Comparison of ENCODE assay signal across 18 mouse cellular contexts in the genomic region with DNA sequence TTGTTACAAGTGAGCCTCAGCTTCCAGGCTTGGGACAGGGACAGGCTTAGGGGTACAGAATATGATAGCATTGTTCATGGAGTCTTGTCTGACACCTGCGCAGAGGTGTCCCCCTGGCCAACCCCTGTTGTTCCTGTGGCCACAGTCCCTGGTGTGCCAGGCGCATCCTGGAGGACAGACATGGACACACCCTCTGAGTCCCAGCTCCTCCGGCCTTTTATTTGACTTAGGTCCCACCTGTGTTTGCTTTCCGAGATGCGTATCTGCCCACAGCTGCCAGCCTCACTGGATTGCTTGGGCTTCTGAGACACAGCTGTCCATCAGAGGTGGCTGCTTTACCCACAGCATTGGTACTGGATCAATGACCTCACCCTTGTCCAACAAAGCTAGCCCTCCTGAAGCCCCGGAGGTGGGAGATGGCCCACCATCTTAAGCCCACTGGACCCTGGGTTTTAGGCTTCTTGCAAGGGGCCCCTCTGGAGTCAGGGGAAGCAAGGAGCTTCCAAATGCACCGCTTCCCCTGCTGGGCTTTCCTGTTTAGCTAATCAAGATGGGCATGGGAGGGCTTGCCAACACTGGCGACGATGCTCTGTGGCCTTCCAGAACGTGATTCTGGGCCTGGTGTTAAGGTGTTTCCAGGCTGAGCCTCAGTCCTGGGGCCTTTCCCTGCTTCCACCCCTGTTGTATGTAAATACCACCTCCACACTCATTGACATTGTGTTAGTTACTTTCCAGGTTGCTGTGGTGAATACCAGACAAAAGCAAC.
DNase-seq lines count a peak whose midpoint lies in the region; ATAC-seq lines count a peak whose summit lies in the region.
"Had no signal": no experiment of that assay in that cellular context is flagged by ENCODE, and none has a peak within 500 bp of the region (broad histone marks: within the 10 kb centered on the region; RNA-seq: fewer than 3 reads in every experiment).

No protein-coding gene starts in this region.

- peaks cover 15% of the 10 kb centered on the region for H3K4me1 ChIP-seq in lung, embryonic 16.5 days (replicated peaks; ENCODE audit: control insufficient read depth, insufficient read depth, low read length)
- H3K4me1 ChIP-seq in intestine, embryonic 16.5 days (ENCODE audit: control insufficient read depth, insufficient read depth, low read length) = peaks cover 11% of the 10 kb centered on the region
- peaks cover 15% of the 10 kb centered on the region; the same call in 1 of the 2 replicates for H3K4me1 ChIP-seq in stomach, embryonic 15.5 days
- H3K4me1 ChIP-seq: heart, embryonic 12.5 days had no signal

- intact Hi-C loops in left cerebral cortex, postnatal 14 days (cut with DNase I) = no loop called here

- DNase-seq in cerebellum, postnatal 10 days = peak; percentile 48 to 53
- no peak for DNase-seq in cerebellum, postnatal 36 days
- no peak for DNase-seq in lung, postnatal 10 days
- DNase-seq in neural tube, embryonic 10.5 days (ENCODE audit: extremely low spot score, low spot score) = no peak
- no peak for DNase-seq in left cerebral cortex, postnatal 14 days (ENCODE audit: low spot score in 2 of 2)
- DNase-seq: adrenal gland, adult 8-10 months; adrenal gland, postnatal 36 days; B cell, adult 2 months; gastrocnemius, postnatal 14 days had no signal

- WGBS in lung, embryonic 16.5 days = 41% methylated on average over 10 of the region's 10 CpGs
- 56% methylated on average over 10 of the region's 10 CpGs for WGBS in intestine, embryonic 16.5 days
- 63% methylated on average over 10 of the region's 10 CpGs for WGBS in stomach, embryonic 15.5 days

- peak overlapping the region; percentile 14; the same call in 1 of the 2 replicates for H3K9ac ChIP-seq in lung, embryonic 16.5 days (ENCODE audit: low read length)
- no peak overlapping the region for H3K9ac ChIP-seq in intestine, embryonic 16.5 days (ENCODE audit: low read depth, low read length)
- H3K9ac ChIP-seq in stomach, embryonic 15.5 days = no peak overlapping the region
- H3K9ac ChIP-seq: embryonic facial prominence, embryonic 13.5 days; forebrain, embryonic 12.5 days; heart, embryonic 12.5 days had no signal

- H3K27ac ChIP-seq in lung, embryonic 16.5 days (ENCODE audit: low read length) = no peak overlapping the region
- H3K27ac ChIP-seq in intestine, embryonic 16.5 days (ENCODE audit: low read length) = peak overlapping the region; percentile 43; the same call in 1 of the 2 replicates
- H3K27ac ChIP-seq in stomach, embryonic 15.5 days = peak overlapping the region; percentile 14; the same call in 1 of the 2 replicates
- H3K27ac ChIP-seq: embryonic facial prominence, embryonic 13.5 days; forebrain, embryonic 12.5 days had no signal

- H3K9me3 ChIP-seq in lung, embryonic 16.5 days (ENCODE audit: control insufficient read depth, low read length) = no peaks in the 10 kb centered on the region
- no peaks in the 10 kb centered on the region for H3K9me3 ChIP-seq in intestine, embryonic 16.5 days (ENCODE audit: control insufficient read depth, low read length)
- H3K9me3 ChIP-seq in stomach, embryonic 15.5 days = no peaks in the 10 kb centered on the region
- H3K9me3 ChIP-seq: embryonic facial prominence, embryonic 13.5 days; forebrain, embryonic 12.5 days; G1E; heart, embryonic 12.5 days had no signal

- no peak for ATAC-seq in lung, embryonic 16.5 days (ENCODE audit: low read depth)
- ATAC-seq in intestine, embryonic 16.5 days = peak; percentile 73
- ATAC-seq in stomach, embryonic 15.5 days (ENCODE audit: insufficient read depth, low FRiP score, low read depth) = no peak
- ATAC-seq: CD4-positive, CD25-positive, alpha-beta regulatory T cell, adult 4 months; forebrain, embryonic 16.5 days had no signal

- no peaks in the 10 kb centered on the region for H3K36me3 ChIP-seq in lung, embryonic 16.5 days (ENCODE audit: control insufficient read depth, insufficient read depth, low read length)
- H3K36me3 ChIP-seq in intestine, embryonic 16.5 days (ENCODE audit: control insufficient read depth, insufficient read depth, low read length) = no peaks in the 10 kb centered on the region
- no peaks in the 10 kb centered on the region for H3K36me3 ChIP-seq in stomach, embryonic 15.5 days
- H3K36me3 ChIP-seq: embryonic facial prominence, embryonic 13.5 days; G1E; heart, embryonic 12.5 days had no signal

- H3K4me2 ChIP-seq in lung, embryonic 16.5 days (ENCODE audit: low read depth, low read length) = no peak overlapping the region
- no peak overlapping the region for H3K4me2 ChIP-seq in intestine, embryonic 16.5 days (ENCODE audit: low read depth, low read length)
- 0 out of 2 replicates have a peak overlapping the region, but pooled peaks have one; percentile 6 for H3K4me2 ChIP-seq in stomach, embryonic 15.5 days
- H3K4me2 ChIP-seq: embryonic facial prominence, embryonic 13.5 days; forebrain, embryonic 12.5 days; heart, embryonic 12.5 days had no signal

- no peak overlapping the region for H3K4me3 ChIP-seq in lung, embryonic 16.5 days (ENCODE audit: low read length)
- no peak overlapping the region for H3K4me3 ChIP-seq in intestine, embryonic 16.5 days (ENCODE audit: low read length)
- no peak overlapping the region for H3K4me3 ChIP-seq in stomach, embryonic 15.5 days (replicated peaks)
- H3K4me3 ChIP-seq: embryonic facial prominence, embryonic 13.5 days; forebrain, embryonic 12.5 days; heart, embryonic 12.5 days had no signal

- no peaks in the 10 kb centered on the region for H3K27me3 ChIP-seq in lung, embryonic 16.5 days (ENCODE audit: control insufficient read depth, insufficient read depth, low read depth, low read length)
- H3K27me3 ChIP-seq in intestine, embryonic 16.5 days (replicated peaks; ENCODE audit: control insufficient read depth, insufficient read depth, low read length) = no peaks in the 10 kb centered on the region
- H3K27me3 ChIP-seq in stomach, embryonic 15.5 days (replicated peaks) = no peaks in the 10 kb centered on the region
- H3K27me3 ChIP-seq: embryonic facial prominence, embryonic 13.5 days; forebrain, embryonic 12.5 days had no signal

Comparison
In these comparisons a context has a peak if more than half of its experiments do, and no peak if none do; other contexts are left out.
1. DNase-seq: peak in cerebellum, postnatal 10 days (2 of 2); none in cerebellum, postnatal 36 days (0 of 2), lung, postnatal 10 days (single experiment), neural tube, embryonic 10.5 days (single experiment) and left cerebral cortex, postnatal 14 days (0 of 2).